In the genomic region with DNA sequence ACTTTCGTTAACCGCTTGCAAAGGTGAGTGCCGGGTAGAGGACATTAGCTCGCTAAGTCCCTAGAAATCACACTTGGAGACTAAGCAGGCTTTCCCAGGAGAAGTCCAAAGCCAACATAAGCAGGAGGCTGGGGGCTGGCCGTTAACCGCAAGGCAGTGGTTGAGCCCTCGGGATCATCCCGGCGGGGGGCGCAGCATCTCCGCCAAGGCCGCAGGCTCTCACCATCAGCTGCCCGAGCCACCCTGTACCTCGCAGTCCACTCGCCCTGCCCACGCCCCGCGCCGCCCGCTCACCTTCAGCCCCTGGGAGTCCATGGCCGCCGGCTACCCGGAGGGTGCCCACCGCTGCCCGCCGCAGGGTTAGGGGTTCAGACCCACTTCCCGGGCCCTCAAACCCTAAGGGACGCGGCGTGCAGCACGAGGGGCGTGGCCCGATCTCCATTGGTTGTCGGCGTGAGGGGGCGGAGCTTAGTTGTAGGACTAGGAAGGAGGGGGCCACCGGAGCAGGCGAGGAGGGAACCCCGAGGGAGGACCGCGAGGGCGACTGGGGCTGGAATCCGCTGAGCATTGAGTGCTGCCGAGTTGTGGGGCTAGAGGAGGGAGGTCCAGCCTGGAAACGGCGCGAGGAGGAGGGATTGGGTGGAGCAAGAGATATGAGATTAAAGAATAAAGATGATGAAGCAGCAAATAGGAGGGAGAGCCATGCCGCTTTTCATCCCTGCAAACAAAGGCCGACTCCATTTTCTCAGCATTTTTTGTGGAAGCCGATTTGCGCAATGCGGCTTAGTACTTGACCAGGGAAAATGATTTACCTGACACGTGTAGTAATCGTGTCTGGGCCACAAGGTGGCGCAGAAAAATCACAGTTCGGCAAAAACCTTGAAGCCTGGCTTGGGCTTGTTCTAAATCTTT, we compare ENCODE assay signal across 8 mouse cellular contexts. TPM values are rescaled to one million over a fixed set of nuclear protein-coding genes. Genes with fewer than 3 reads are reported as not detected.
A peak's percentile ranks its signal among the peaks of the same experiment; 100 is the strongest.
DNase-seq lines count a peak whose midpoint lies in the region; ATAC-seq lines count a peak whose summit lies in the region.

Gene Ttc21b, minus strand, starts transcription at position 398 of the 912 bp plus-strand sequence.

- H3K4me2 ChIP-seq in forebrain, embryonic 12.5 days = peak within 1 kb of the TSS; percentile 62
- H3K4me2 ChIP-seq in heart, embryonic 16.5 days (ENCODE audit: low read depth, low read length) = peak within 1 kb of the TSS; percentile 75
- H3K4me2 ChIP-seq in liver, embryonic 13.5 days = peak within 1 kb of the TSS; percentile 78
- H3K4me2 ChIP-seq in stomach, embryonic 14.5 days (replicated peaks; ENCODE audit: low read depth, low read length) = peak within 1 kb of the TSS; percentile 49

- no peaks in the 10 kb centered on the region for H3K27me3 ChIP-seq in forebrain, embryonic 12.5 days
- no peaks in the 10 kb centered on the region for H3K27me3 ChIP-seq in heart, embryonic 16.5 days (ENCODE audit: control insufficient read depth, insufficient read depth, low read length)
- no peaks in the 10 kb centered on the region for H3K27me3 ChIP-seq in liver, embryonic 13.5 days
- H3K27me3 ChIP-seq in stomach, embryonic 14.5 days (ENCODE audit: control insufficient read depth, insufficient read depth, low read length) = no peaks in the 10 kb centered on the region

- peaks cover 15% of the 10 kb centered on the region for H3K4me1 ChIP-seq in forebrain, embryonic 12.5 days
- peaks cover 6% of the 10 kb centered on the region; the same call in 1 of the 2 replicates for H3K4me1 ChIP-seq in heart, embryonic 16.5 days (ENCODE audit: control insufficient read depth, insufficient read depth, low read length)
- H3K4me1 ChIP-seq in liver, embryonic 13.5 days (replicated peaks) = peaks cover 13% of the 10 kb centered on the region
- 0 out of 2 replicates have a peak, but pooled peaks cover 5% of the 10 kb centered on the region for H3K4me1 ChIP-seq in stomach, embryonic 14.5 days (ENCODE audit: control insufficient read depth, insufficient read depth, low read length)

- peak within 1 kb of the TSS; percentile 87 for H3K27ac ChIP-seq in forebrain, embryonic 12.5 days
- peak within 1 kb of the TSS; percentile 32; the same call in 1 of the 2 replicates for H3K27ac ChIP-seq in heart, embryonic 16.5 days (ENCODE audit: low read length)
- H3K27ac ChIP-seq in liver, embryonic 13.5 days = no peak within 1 kb of the TSS; the same call in 1 of the 2 replicates
- no peak within 1 kb of the TSS for H3K27ac ChIP-seq in stomach, embryonic 14.5 days (ENCODE audit: low read length)

- peak within 1 kb of the TSS; percentile 75 for H3K9ac ChIP-seq in forebrain, embryonic 12.5 days
- peak within 1 kb of the TSS; percentile 72 for H3K9ac ChIP-seq in heart, embryonic 16.5 days (ENCODE audit: low read length)
- peak within 1 kb of the TSS; percentile 54 for H3K9ac ChIP-seq in liver, embryonic 13.5 days
- H3K9ac ChIP-seq in stomach, embryonic 14.5 days (replicated peaks; ENCODE audit: low read depth, low read length) = peak within 1 kb of the TSS; percentile 52

- ATAC-seq in forebrain, embryonic 12.5 days (ENCODE audit: low FRiP score) = peak; percentile 100
- peak; percentile 100 for ATAC-seq in heart, embryonic 16.5 days (replicated peaks; ENCODE audit: extremely low read depth, insufficient read depth, low FRiP score)
- peak; percentile 97 for ATAC-seq in liver, embryonic 13.5 days (ENCODE audit: low read depth)
- peak; percentile 99 for ATAC-seq in stomach, embryonic 14.5 days (ENCODE audit: insufficient number of reproducible peaks, insufficient read depth, low FRiP score, low read depth)

- H3K4me3 ChIP-seq in forebrain, embryonic 12.5 days (replicated peaks) = peak within 1 kb of the TSS; percentile 79
- peak within 1 kb of the TSS; percentile 67 for H3K4me3 ChIP-seq in heart, embryonic 16.5 days (ENCODE audit: low read length)
- H3K4me3 ChIP-seq in liver, embryonic 13.5 days (replicated peaks) = peak within 1 kb of the TSS; percentile 65
- peak within 1 kb of the TSS; percentile 61 for H3K4me3 ChIP-seq in stomach, embryonic 14.5 days (ENCODE audit: low read depth, low read length)

- peak; percentile 65 to 73 for DNase-seq in CD8-positive naive resting alpha-beta T cell, adult 2 months (ENCODE audit: low read depth in 2 of 2, low spot score in 2 of 2)
- peak; percentile 83 for DNase-seq in c-Kit-positive CD71-negative TER-119-negative erythroid progenitor cells, embryonic 14.5 days (ENCODE audit: low read depth)
- DNase-seq in kidney, postnatal 25 days = peak; percentile 99
- DNase-seq in liver, embryonic 13.5 days = peak; percentile 82
- peak; percentile 74 to 82 for DNase-seq in natural killer cell, adult 2 months (ENCODE audit: low spot score in 2 of 2)

- H3K36me3 ChIP-seq in forebrain, embryonic 12.5 days (replicated peaks) = peaks cover 7% of the 10 kb centered on the region
- 0 out of 2 replicates have a peak, but pooled peaks cover 3% of the 10 kb centered on the region for H3K36me3 ChIP-seq in heart, embryonic 16.5 days (ENCODE audit: control insufficient read depth, insufficient read depth)
- H3K36me3 ChIP-seq in liver, embryonic 13.5 days = no peaks in the 10 kb centered on the region
- peaks cover 4% of the 10 kb centered on the region; the same call in 1 of the 2 replicates for H3K36me3 ChIP-seq in stomach, embryonic 14.5 days (ENCODE audit: control insufficient read depth, insufficient read depth, low read length)

- WGBS in forebrain, embryonic 12.5 days = under 1% methylated on average over 56 of the region's 56 CpGs
- WGBS in heart, embryonic 16.5 days = under 1% methylated on average over 56 of the region's 56 CpGs
- WGBS in liver, embryonic 13.5 days (ENCODE audit: insufficient replicate concordance) = under 1% methylated on average over 56 of the region's 56 CpGs
- WGBS in stomach, embryonic 14.5 days = under 1% methylated on average over 56 of the region's 56 CpGs

- H3K9me3 ChIP-seq in forebrain, embryonic 12.5 days = no peaks in the 10 kb centered on the region
- no peaks in the 10 kb centered on the region for H3K9me3 ChIP-seq in heart, embryonic 16.5 days (replicated peaks; ENCODE audit: control insufficient read depth, low read length)
- no peaks in the 10 kb centered on the region for H3K9me3 ChIP-seq in liver, embryonic 13.5 days (replicated peaks)
- H3K9me3 ChIP-seq in stomach, embryonic 14.5 days (ENCODE audit: control insufficient read depth, low read depth, low read length) = no peaks in the 10 kb centered on the region

RNA-seq across cellular contexts. Expression of gene Ttc21b, which starts in this region (rescaled TPM):
- 16.2 and 17.8 TPM in 2 replicates for polyA plus RNA-seq in forebrain, embryonic 12.5 days (2016; fragmentation: Nextera tagmentation; extraction: Ambion mirVana)
- 6.6 and 7.1 TPM in 2 replicates for polyA plus RNA-seq in heart, embryonic 16.5 days (2015; fragmentation: Nextera tagmentation; extraction: Ambion mirVana)
- 1.6 and 1.7 TPM in 2 replicates for polyA plus RNA-seq in liver, embryonic 13.5 days (2015; fragmentation: Nextera tagmentation; extraction: Ambion mirVana)
- 16.5 TPM in 2 replicates for polyA plus RNA-seq in stomach, embryonic 14.5 days (2014; fragmentation: Nextera tagmentation; extraction: Ambion mirVana)

Comparison
In these comparisons a context has a peak if more than half of its experiments do, and no peak if none do; other contexts are left out.
1. H3K27ac ChIP-seq: peak in forebrain, embryonic 12.5 days (single experiment) and heart, embryonic 16.5 days (single experiment); none in liver, embryonic 13.5 days (single experiment) and stomach, embryonic 14.5 days (single experiment).
2. Peak in every context shown above with its lines, with median percentiles within 50 percentile points of each other: DNase-seq, ATAC-seq, H3K4me2 ChIP-seq, H3K4me3 ChIP-seq and H3K9ac ChIP-seq.